In the genomic region with DNA sequence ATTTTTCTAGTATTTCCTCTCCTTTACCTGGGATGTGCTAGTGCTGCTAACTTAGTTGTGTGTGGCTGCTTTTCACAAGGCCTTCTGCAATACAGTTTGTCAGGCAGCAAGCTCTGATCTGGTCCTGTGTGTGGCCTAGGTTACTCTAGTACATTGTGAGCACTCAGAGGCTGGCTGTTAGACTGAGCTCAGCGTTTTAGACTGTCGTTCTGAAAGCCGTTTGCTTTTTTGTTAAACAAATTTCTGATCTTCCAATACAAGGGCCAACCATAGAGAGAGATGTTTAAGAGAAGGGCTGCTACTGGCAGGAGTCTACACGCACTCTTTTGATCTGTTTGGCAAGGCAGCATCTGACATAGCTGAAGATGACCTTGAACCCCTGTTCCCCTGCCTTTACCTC, we compare ENCODE assay signal across 15 mouse cellular contexts. TPM values are rescaled to one million over a fixed set of nuclear protein-coding genes. Genes with fewer than 3 reads are reported as not detected.
A peak's percentile ranks its signal among the peaks of the same experiment; 100 is the strongest.
DNase-seq lines count a peak whose midpoint lies in the region; ATAC-seq and TF ChIP-seq lines count a peak whose summit lies in the region.
"Had no signal": no experiment of that assay in that cellular context is flagged by ENCODE, and none has a peak within 500 bp of the region (broad histone marks: within the 10 kb centered on the region; RNA-seq: fewer than 3 reads in every experiment).

No protein-coding gene starts in this region.

- TF ChIP-seq CTCF in liver, postnatal 0 days (IDR thresholded peaks at IDR 0.05; ENCODE audit: low read depth): no peak

- 74% methylated on average over 4 of the region's 4 CpGs for WGBS in intestine, embryonic 15.5 days
- WGBS in intestine, embryonic 16.5 days: 68% methylated on average over 4 of the region's 4 CpGs
- 55% methylated on average over 4 of the region's 4 CpGs for WGBS in liver, postnatal 0 days (ENCODE audit: insufficient replicate concordance)

- no peak for TF ChIP-seq EP300 in liver, postnatal 0 days (IDR thresholded peaks at IDR 0.05; ENCODE audit: low read depth)

- peaks cover 48% of the 10 kb centered on the region for H3K4me1 ChIP-seq in erythroblast, embryonic 14.5 days (ENCODE audit: control insufficient read depth)
- H3K4me1 ChIP-seq in intestine, embryonic 15.5 days (replicated peaks): peaks cover 26% of the 10 kb centered on the region
- peaks cover 28% of the 10 kb centered on the region for H3K4me1 ChIP-seq in intestine, embryonic 16.5 days (ENCODE audit: control insufficient read depth, insufficient read depth, low read length)
- H3K4me1 ChIP-seq in liver, postnatal 0 days (ENCODE audit: insufficient read depth): peaks cover 20% of the 10 kb centered on the region

- H3K27me3 ChIP-seq in erythroblast, embryonic 14.5 days (ENCODE audit: control insufficient read depth): no peaks in the 10 kb centered on the region
- no peaks in the 10 kb centered on the region for H3K27me3 ChIP-seq in intestine, embryonic 15.5 days (replicated peaks)
- no peaks in the 10 kb centered on the region for H3K27me3 ChIP-seq in intestine, embryonic 16.5 days (replicated peaks; ENCODE audit: control insufficient read depth, insufficient read depth, low read length)
- no peaks in the 10 kb centered on the region for H3K27me3 ChIP-seq in liver, postnatal 0 days (ENCODE audit: insufficient read depth, low read length)
- H3K27me3 ChIP-seq: embryonic facial prominence, embryonic 15.5 days had no signal

- peaks cover 41% of the 10 kb centered on the region for H3K36me3 ChIP-seq in erythroblast, embryonic 14.5 days (ENCODE audit: control insufficient read depth)
- peaks cover 4% of the 10 kb centered on the region; the same call in 1 of the 2 replicates for H3K36me3 ChIP-seq in intestine, embryonic 15.5 days
- peaks cover 5% of the 10 kb centered on the region for H3K36me3 ChIP-seq in intestine, embryonic 16.5 days (ENCODE audit: control insufficient read depth, insufficient read depth, low read length)
- peaks cover 32% of the 10 kb centered on the region for H3K36me3 ChIP-seq in liver, postnatal 0 days (replicated peaks; ENCODE audit: insufficient read depth, low read length)

- DNase-seq in ZHBTc4 (ENCODE audit: low read depth, low spot score): peak; percentile 60
- no peak for DNase-seq in liver, postnatal 0 days
- DNase-seq in right cerebral cortex, adult 18-20 months: no peak
- no peak for DNase-seq in ovary, postnatal 36 days (ENCODE audit: low spot score)
- DNase-seq: cerebellum, postnatal 25 days; gastrocnemius, postnatal 10 days; heart, postnatal 10 days; kidney, adult 8-10 months; spleen, adult 18-20 months; thymus, postnatal 25 days had no signal

- H3K9me3 ChIP-seq in erythroblast, embryonic 14.5 days (ENCODE audit: control insufficient read depth, low read length): no peaks in the 10 kb centered on the region
- no peaks in the 10 kb centered on the region for H3K9me3 ChIP-seq in intestine, embryonic 15.5 days
- H3K9me3 ChIP-seq in intestine, embryonic 16.5 days (ENCODE audit: control insufficient read depth, low read length): no peaks in the 10 kb centered on the region
- no peaks in the 10 kb centered on the region for H3K9me3 ChIP-seq in liver, postnatal 0 days (ENCODE audit: low read length)
- H3K9me3 ChIP-seq: embryonic facial prominence, embryonic 15.5 days had no signal

- H3K4me2 ChIP-seq in intestine, embryonic 15.5 days (replicated peaks): peak overlapping the region; percentile 73
- no peak overlapping the region for H3K4me2 ChIP-seq in intestine, embryonic 16.5 days (ENCODE audit: low read depth, low read length)
- peak overlapping the region; percentile 94; the same call in 1 of the 2 replicates for H3K4me2 ChIP-seq in liver, postnatal 0 days (ENCODE audit: low read depth, low read length)

- H3K4me3 ChIP-seq in erythroblast, embryonic 14.5 days (replicated peaks): peak overlapping the region; percentile 97
- no peak overlapping the region for H3K4me3 ChIP-seq in intestine, embryonic 15.5 days (replicated peaks)
- no peak overlapping the region for H3K4me3 ChIP-seq in intestine, embryonic 16.5 days (ENCODE audit: low read length)
- H3K4me3 ChIP-seq in liver, postnatal 0 days (ENCODE audit: low read depth, low read length): no peak overlapping the region

- ATAC-seq in erythroblast, adult 5-6 weeks (replicated peaks; ENCODE audit: low FRiP score, poor library complexity, severe bottlenecking): no peak
- ATAC-seq in intestine, embryonic 15.5 days: no peak
- no peak for ATAC-seq in intestine, embryonic 16.5 days
- ATAC-seq in liver, postnatal 0 days: no peak

- H3K9ac ChIP-seq in intestine, embryonic 15.5 days: 0 out of 2 replicates have a peak overlapping the region, but pooled peaks have one; percentile 98
- no peak overlapping the region for H3K9ac ChIP-seq in intestine, embryonic 16.5 days (ENCODE audit: low read depth, low read length)
- H3K9ac ChIP-seq in liver, postnatal 0 days (replicated peaks): no peak overlapping the region; the same call in 1 of the 2 replicates
- H3K9ac ChIP-seq: embryonic facial prominence, embryonic 15.5 days had no signal

- H3K27ac ChIP-seq in intestine, embryonic 15.5 days: no peak overlapping the region
- no peak overlapping the region for H3K27ac ChIP-seq in intestine, embryonic 16.5 days (ENCODE audit: low read length)
- no peak overlapping the region for H3K27ac ChIP-seq in liver, postnatal 0 days (ENCODE audit: low read depth)
- H3K27ac ChIP-seq: embryonic facial prominence, embryonic 15.5 days had no signal

RNA-seq across cellular contexts. Expression of a gene that starts 2.2 kb away (rescaled TPM):
- polyA plus RNA-seq in erythroblast, embryonic 14.5 days (2012): 2.8 and 3.2 TPM in 2 replicates
- 20.1 and 46.9 TPM in 2 replicates for total RNA-seq in erythroblast, adult 5-6 weeks (2015; ENCODE audit: low replicate concordance)
- total RNA-seq in erythroblast, adult 5-6 weeks (2017; ENCODE audit: low replicate concordance): 11.8 and 14.6 TPM in 2 replicates
- polyA plus RNA-seq in intestine, embryonic 15.5 days (2015; fragmentation: Nextera tagmentation; extraction: Ambion mirVana): 48.9 and 55.7 TPM in 2 replicates
- polyA plus RNA-seq in intestine, embryonic 16.5 days (2015; fragmentation: Nextera tagmentation; extraction: Ambion mirVana): 38.5 and 42.0 TPM in 2 replicates
- 10.1 and 11.8 TPM in 2 replicates for polyA plus RNA-seq in liver, postnatal 0 days (2015; fragmentation: Nextera tagmentation; extraction: Ambion mirVana)

RNA-seq across cellular contexts. Expression of a gene that starts 17.4 kb away (rescaled TPM):
- 1.1 and 1.2 TPM in 2 replicates for polyA plus RNA-seq in erythroblast, embryonic 14.5 days (2012)
- 7.7 and 13.4 TPM in 2 replicates for total RNA-seq in erythroblast, adult 5-6 weeks (2015; ENCODE audit: low replicate concordance)
- total RNA-seq in erythroblast, adult 5-6 weeks (2017; ENCODE audit: low replicate concordance): 18.0 and 19.2 TPM in 2 replicates
- polyA plus RNA-seq in intestine, embryonic 15.5 days (2015; fragmentation: Nextera tagmentation; extraction: Ambion mirVana): 48.6 and 51.1 TPM in 2 replicates
- polyA plus RNA-seq in intestine, embryonic 16.5 days (2015; fragmentation: Nextera tagmentation; extraction: Ambion mirVana): 47.2 and 51.7 TPM in 2 replicates
- 20.9 and 22.9 TPM in 2 replicates for polyA plus RNA-seq in liver, postnatal 0 days (2015; fragmentation: Nextera tagmentation; extraction: Ambion mirVana)

RNA-seq across cellular contexts. Expression of a gene that starts 47.7 kb away (rescaled TPM):
- not detected in 2 replicates for polyA plus RNA-seq in erythroblast, embryonic 14.5 days (2012)
- total RNA-seq in erythroblast, adult 5-6 weeks (2015; ENCODE audit: low replicate concordance): 0.63 and 1.3 TPM in 2 replicates
- total RNA-seq in erythroblast, adult 5-6 weeks (2017; ENCODE audit: low replicate concordance): 0.60 and 1.3 TPM in 2 replicates
- polyA plus RNA-seq in intestine, embryonic 15.5 days (2015; fragmentation: Nextera tagmentation; extraction: Ambion mirVana): 1.9 and 2.4 TPM in 2 replicates
- polyA plus RNA-seq in intestine, embryonic 16.5 days (2015; fragmentation: Nextera tagmentation; extraction: Ambion mirVana): 1.2 and 1.4 TPM in 2 replicates
- polyA plus RNA-seq in liver, postnatal 0 days (2015; fragmentation: Nextera tagmentation; extraction: Ambion mirVana): 0.47 and 0.70 TPM in 2 replicates
